Mouse (Mus musculus) lung, postnatal 0 days (tissue): ENCODE results near the gene Klhl29. TPM values are rescaled to one million over a fixed set of nuclear protein-coding genes. Genes with fewer than 3 reads are reported as not detected.

ENCODE experiments used
- ATAC-seq: fragments of 200-750 bp; cut with Nextera tagmentation; 2 replicates; pipeline ENCODE4 v1.8.0; 2017; ENCODE audit warnings: moderate library complexity
- DNase-seq: peaks from one replicate; pipeline ENCODE4 v3.0.0-alpha.2; 2016; ENCODE audit warnings: low spot score
- H3K27ac ChIP-seq: fragments of 300-500 bp; sonication (generic); 2 replicates; pipeline ENCODE4 v1.5.1; 2014; ENCODE audit warnings: antibody characterized with exemption, mild to moderate bottlenecking, low read length, mixed read lengths
- H3K27me3 ChIP-seq: fragments of 300-500 bp; sonication (generic); replicated peaks from 2 replicates; pipeline ENCODE4 v1.6.1; 2014; ENCODE audit warnings: low read length, mixed read lengths; ENCODE audit not compliant: insufficient read depth
- H3K36me3 ChIP-seq: fragments of 300-500 bp; sonication (generic); 2 replicates; pipeline ENCODE4 v1.6.1; 2014; ENCODE audit warnings: low read length, mixed read lengths; ENCODE audit not compliant: insufficient read depth
- H3K4me1 ChIP-seq: fragments of 300-500 bp; sonication (generic); 2 replicates; pipeline ENCODE4 v1.6.1; 2014; ENCODE audit warnings: antibody characterized with exemption, low read depth, low read length, mixed read lengths; ENCODE audit not compliant: insufficient read depth
- H3K4me2 ChIP-seq: fragments of 300-500 bp; sonication (generic); replicated peaks from 2 replicates; pipeline ENCODE4 v1.6.1; 2014; ENCODE audit warnings: low read depth, mild to moderate bottlenecking, low read length, moderate library complexity, mixed read lengths
- H3K4me3 ChIP-seq: fragments of 300-500 bp; sonication (generic); 2 replicates; pipeline ENCODE4 v1.5.1; 2014; ENCODE audit warnings: low read depth, low read length
- H3K9ac ChIP-seq: fragments of 300-500 bp; sonication (generic); replicated peaks from 2 replicates; pipeline ENCODE4 v1.6.1; 2014; ENCODE audit warnings: low read depth, mild to moderate bottlenecking
- H3K9me3 ChIP-seq: fragments of 300-500 bp; sonication (generic); 2 replicates; pipeline ENCODE4 v1.6.1; 2016; ENCODE audit warnings: low read length, mixed read lengths
- CTCF ChIP-seq: IDR thresholded peaks from 2 replicates; pipeline ENCODE4 v1.5.1; 2016; ENCODE audit warnings: antibody characterized with exemption, mild to moderate bottlenecking
- EP300 ChIP-seq: IDR thresholded peaks from 2 replicates; pipeline ENCODE4 v1.6.1; 2016; ENCODE audit warnings: antibody characterized with exemption, mild to moderate bottlenecking, control low read depth
- WGBS: fragments of 180-500 bp; shearing (Covaris S2); extraction: QIAGEN DNeasy Blood & Tissue Kit; methylation state at CpG from one replicate; pipeline ENCODE4 v1.1.7; 2014; 5-methylcytosine and 5-hydroxymethylcytosine counted together
- polyA plus RNA-seq: library from polyadenylated mRNA; unstranded; fragments of >200 nt; fragmentation: Nextera tagmentation; extraction: Ambion mirVana; gene quantifications from 2 replicates; pipeline ENCODE4 v1.2.1, GENCODE M21; 2015

Klhl29 gene
- polyA plus RNA-seq, 1 experiment from 2014 or later, result 0.33 TPM

DNA sequence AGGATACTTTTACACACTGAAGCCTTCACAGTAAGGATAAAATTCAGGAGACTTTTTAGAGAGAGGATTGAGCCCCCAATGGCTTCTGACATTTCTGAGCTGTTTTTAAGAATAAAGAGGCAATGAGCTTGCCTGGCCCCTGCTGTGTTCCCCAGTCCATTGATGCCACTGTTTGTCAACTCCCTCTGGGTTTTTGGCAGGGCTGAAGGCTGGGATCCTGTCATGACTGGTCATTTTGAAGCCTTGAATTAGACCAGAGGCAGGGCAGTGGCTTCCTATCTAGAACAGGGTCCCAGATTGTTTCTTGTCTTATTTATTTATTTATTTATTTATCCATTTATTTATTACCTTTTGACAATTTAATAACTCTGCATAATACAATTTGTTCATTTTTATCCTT is 6.2 kb upstream of the Klhl29 start:
- Histone ChIP-seq H3K4me1 (no peaks in the 10 kb centered on the region), H3K4me2 (no peak overlapping the region), H3K9ac (no peak overlapping the region), H3K27ac (no peak overlapping the region), H3K27me3 (no peaks in the 10 kb centered on the region), H3K36me3 (no peaks in the 10 kb centered on the region), H3K4me3 (no peak overlapping the region), H3K9me3 (no peaks in the 10 kb centered on the region)
- no peak for DNase-seq
- no peak for ATAC-seq
- no peak for TF ChIP-seq CTCF
- no peak for TF ChIP-seq EP300

DNA sequence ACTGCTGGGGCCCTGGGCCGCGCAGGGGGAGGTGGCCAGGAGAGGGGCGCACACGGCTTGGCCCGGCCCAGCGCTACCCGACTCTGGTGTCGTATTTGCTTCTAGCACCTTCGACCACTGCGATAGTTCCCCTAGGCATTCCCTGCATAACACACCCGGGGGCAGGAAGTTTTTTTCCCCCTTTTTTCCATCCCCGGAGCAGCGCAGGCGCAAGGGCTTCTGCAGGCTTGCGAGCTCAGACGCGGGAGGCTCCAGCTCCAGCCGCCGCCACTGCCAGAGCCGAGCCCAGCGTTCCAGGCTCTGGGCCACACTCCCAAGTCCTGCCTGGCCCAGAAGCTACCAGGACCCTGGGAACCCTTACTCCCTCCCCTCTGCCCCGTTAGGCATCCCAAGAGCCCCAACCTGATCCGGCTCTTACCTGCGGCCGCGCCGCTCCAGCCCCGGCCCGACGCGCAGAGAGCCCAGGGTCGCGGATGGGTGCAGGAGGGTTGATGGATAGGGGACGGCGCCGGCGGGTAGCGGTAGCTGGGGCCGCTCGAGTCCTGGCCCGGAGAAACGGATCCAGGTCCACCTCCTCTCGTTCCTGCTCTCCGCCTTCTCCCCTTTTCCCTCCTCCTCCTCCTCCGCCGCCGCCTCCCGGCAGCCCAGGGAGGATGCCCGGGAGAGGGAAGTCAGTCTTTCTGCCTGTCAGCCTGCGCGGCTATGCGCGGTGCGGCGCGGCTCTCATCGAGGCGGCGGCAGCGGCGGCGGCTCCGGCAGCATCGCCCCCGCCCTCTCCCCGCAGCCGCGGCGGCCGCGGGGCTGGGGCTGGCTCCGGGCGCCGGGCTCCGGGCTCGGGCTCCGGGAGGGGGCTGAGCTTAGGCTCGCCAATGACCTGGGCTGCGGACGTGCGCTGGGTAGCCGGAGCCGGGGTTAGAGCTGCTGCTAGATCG is 532 bp downstream of the Klhl29 start:
- DNase-seq, result peak; percentile 44
- H3K9ac ChIP-seq, result peak overlapping the region; percentile 19; the same call in 1 of the 2 replicates

GRCm38 (mm10) chr12:5374196-5374683 is 1.2 kb downstream of the Klhl29 start:
- no peak for DNase-seq
- Histone ChIP-seq H3K27me3 (peaks cover 18% of the 10 kb centered on the region; the same call in 1 of the 2 replicates), H3K9me3 (no peaks in the 10 kb centered on the region), H3K4me1 (peaks cover 8% of the 10 kb centered on the region; the same call in 1 of the 2 replicates), H3K27ac (no peak overlapping the region), H3K9ac (no peak overlapping the region), H3K4me3 (peak overlapping the region; percentile 63), H3K36me3 (no peaks in the 10 kb centered on the region), H3K4me2 (peak overlapping the region; percentile 99)
- ATAC-seq, result no peak
- TF ChIP-seq EP300 (no peak), CTCF (no peak)
- WGBS, result 1% methylated on average over 25 of the region's 31 CpGs

More for the DNA sequence above, 532 bp downstream of the Klhl29 start:
- peak overlapping the region; percentile 63 for H3K4me3 ChIP-seq
- H3K4me2 ChIP-seq, result peak overlapping the region; percentile 99
- peaks cover 18% of the 10 kb centered on the region; the same call in 1 of the 2 replicates for H3K27me3 ChIP-seq
- TF ChIP-seq EP300 (no peak), CTCF (peak; percentile 7; the same call in 1 of the 2 replicates)
- peaks cover 8% of the 10 kb centered on the region; the same call in 1 of the 2 replicates for H3K4me1 ChIP-seq
- ATAC-seq, result peak; percentile 54
- H3K36me3 ChIP-seq, result no peaks in the 10 kb centered on the region
- WGBS, result 2% methylated on average over 50 of the region's 84 CpGs
- H3K27ac ChIP-seq, result no peak overlapping the region
- H3K9me3 ChIP-seq, result no peaks in the 10 kb centered on the region

DNA sequence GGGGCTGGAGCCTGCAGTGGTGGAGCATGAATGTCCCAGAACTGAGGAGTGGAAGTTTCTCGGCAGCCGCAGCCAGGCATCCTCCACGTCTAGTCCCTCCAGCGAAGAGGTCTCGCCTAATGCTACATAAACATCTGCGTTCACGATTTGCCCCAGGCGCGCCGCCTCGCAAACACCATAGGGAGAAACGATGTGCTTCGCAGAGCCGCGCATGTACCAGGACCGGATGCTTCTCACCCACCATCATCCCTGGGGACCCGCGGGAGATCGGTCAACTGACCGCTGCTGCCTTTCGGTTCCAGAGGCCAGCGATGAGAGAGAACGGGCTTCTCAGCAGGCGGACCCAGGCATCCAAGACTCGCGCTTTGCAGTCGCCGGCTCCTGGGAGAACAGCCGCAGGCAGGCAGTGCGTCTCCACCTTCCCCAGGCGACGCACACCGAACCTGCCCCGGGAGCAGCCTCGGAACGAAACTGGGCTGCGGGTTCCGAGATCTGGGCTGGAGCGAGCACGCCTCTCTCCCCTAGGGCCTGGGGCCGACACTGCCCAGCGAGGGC is 1.8 kb downstream of the Klhl29 start:
- Histone ChIP-seq H3K9me3 (no peaks in the 10 kb centered on the region), H3K27ac (no peak overlapping the region), H3K9ac (no peak overlapping the region), H3K4me1 (peaks cover 8% of the 10 kb centered on the region; the same call in 1 of the 2 replicates), H3K27me3 (peaks cover 18% of the 10 kb centered on the region; the same call in 1 of the 2 replicates), H3K36me3 (no peaks in the 10 kb centered on the region), H3K4me2 (peak overlapping the region; percentile 99), H3K4me3 (peak overlapping the region; percentile 63)
- WGBS, result 1% methylated on average over 28 of the region's 42 CpGs
- no peak for ATAC-seq
- TF ChIP-seq EP300 (no peak), CTCF (no peak)
- DNase-seq, result no peak

DNA sequence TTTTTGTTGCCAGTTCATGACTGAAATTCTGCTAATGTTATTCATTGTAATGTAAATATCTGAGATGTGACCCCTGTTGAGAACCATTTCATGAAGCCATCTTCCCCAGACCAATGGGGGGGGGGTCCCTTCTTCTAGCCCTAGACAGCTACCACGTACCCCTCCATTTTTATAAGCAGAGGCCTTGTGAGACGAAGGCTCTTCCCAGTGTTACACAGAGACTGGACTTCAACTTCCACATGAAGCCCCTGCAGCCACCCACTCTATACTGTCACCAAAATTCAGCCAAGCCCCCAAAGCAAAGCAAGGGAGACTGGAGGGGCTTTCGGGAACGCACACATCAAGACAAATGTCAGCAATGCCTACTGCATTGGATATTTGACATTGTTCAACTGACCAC is 6.1 kb downstream of the Klhl29 start:
- DNase-seq, result no peak
- Histone ChIP-seq H3K9me3 (no peaks in the 10 kb centered on the region), H3K27ac (no peak overlapping the region), H3K27me3 (peaks cover 8% of the 10 kb centered on the region; the same call in 1 of the 2 replicates), H3K4me3 (no peak overlapping the region), H3K4me1 (peaks cover 1% of the 10 kb centered on the region; the same call in 1 of the 2 replicates), H3K36me3 (no peaks in the 10 kb centered on the region), H3K4me2 (no peak overlapping the region), H3K9ac (no peak overlapping the region)
- no peak for ATAC-seq
- TF ChIP-seq CTCF (no peak), EP300 (no peak)
- 93% methylated on average over 4 of the region's 4 CpGs for WGBS

- 85% methylated on average over 3 of the region's 3 CpGs for WGBS
These were observed 10.6 kb downstream of the Klhl29 start for GRCm38 (mm10) chr12:5364836-5365235.

More at GRCm38 (mm10) chr12:5364836-5365235, 10.6 kb downstream of the Klhl29 start:
- Histone ChIP-seq H3K9ac (no peak overlapping the region), H3K9me3 (no peaks in the 10 kb centered on the region), H3K36me3 (no peaks in the 10 kb centered on the region), H3K4me2 (no peak overlapping the region), H3K27me3 (no peaks in the 10 kb centered on the region), H3K27ac (no peak overlapping the region), H3K4me1 (no peaks in the 10 kb centered on the region), H3K4me3 (no peak overlapping the region)
- DNase-seq, result no peak
- TF ChIP-seq CTCF (no peak), EP300 (no peak)
- no peak for ATAC-seq
